Mouse (Mus musculus) heart, adult 2 months (tissue): Measurements from ENCODE around the gene A730061H03Rik. TPM values are rescaled to one million over a fixed set of nuclear protein-coding genes. Genes with fewer than 3 reads are reported as not detected.

Experiments used
- DNase-seq, 2 experiments: peaks; one replicate each; pipeline ENCODE4 v3.0.0; 2021
- H3K27ac ChIP-seq: fragments of 200-600 bp; 2 replicates; pipeline ENCODE4 v1.8.1; 2022
- H3K27me3 ChIP-seq: fragments of 200-500 bp; 2 replicates; pipeline ENCODE4 v1.6.1; 2012; ENCODE audit warnings: mild to moderate bottlenecking, low read length, inconsistent platforms, mixed read lengths; ENCODE audit not compliant: control insufficient read depth, insufficient read depth
- H3K36me3 ChIP-seq: fragments of 200-500 bp; 2 replicates; pipeline ENCODE4 v1.6.1; 2012; ENCODE audit warnings: low read length, inconsistent platforms; ENCODE audit not compliant: control insufficient read depth, insufficient read depth
- H3K4me1 ChIP-seq: fragments of 200-500 bp; 2 replicates; pipeline ENCODE4 v1.6.1; 2011; ENCODE audit warnings: low read length; ENCODE audit not compliant: control insufficient read depth, insufficient read depth
- H3K4me3 ChIP-seq: fragments of 200-600 bp; 2 replicates; pipeline ENCODE4 v1.8.1; 2022
- H3K79me2 ChIP-seq: fragments of 200-500 bp; replicated peaks from 2 replicates; pipeline ENCODE4 v1.6.1; 2012; ENCODE audit warnings: mild to moderate bottlenecking, inconsistent platforms, low read length, moderate library complexity, mixed read lengths; ENCODE audit not compliant: control insufficient read depth, insufficient read depth
- H3K9ac ChIP-seq: fragments of 200-500 bp; 2 replicates; pipeline ENCODE4 v1.6.1; 2012; ENCODE audit warnings: low read depth, mild to moderate bottlenecking, control low read depth, inconsistent platforms, low read length, mixed read lengths
- CTCF ChIP-seq: fragments of 200-600 bp; IDR thresholded peaks from 2 replicates; pipeline ENCODE4 v1.8.1; 2022; ENCODE audit warnings: antibody characterized with exemption, mild to moderate bottlenecking, moderate library complexity
- EP300 ChIP-seq: fragments of 200-500 bp; IDR thresholded peaks from 2 replicates; pipeline ENCODE4 v1.6.1; 2011; ENCODE audit warnings: low read depth, low read length, control low read depth; ENCODE audit not compliant: insufficient read depth
- POLR2A ChIP-seq: fragments of 200-500 bp; IDR thresholded peaks from 2 replicates; pipeline ENCODE4 v1.6.1; 2011; ENCODE audit warnings: mild to moderate bottlenecking, low read depth, low read length, control low read depth; ENCODE audit not compliant: insufficient read depth
- WGBS: fragments of 180-500 bp; shearing (Covaris S2); methylation state at CpG from one replicate; pipeline ENCODE4 v1.1.7; 2018; 5-methylcytosine and 5-hydroxymethylcytosine counted together
- intact Hi-C: fragments of 180-260 bp; cut with DNase I; formaldehyde crosslinking; loops from one replicate; pipeline ENCODE4 v1.15.1; 2025
- polyA plus RNA-seq: library from polyadenylated mRNA; depleted of rRNA; stranded (reverse); fragments of >200 nt; gene quantifications from 2 replicates; pipeline ENCODE4 v1.2.3, GENCODE M21; 2012
- total RNA-seq, 2 experiments: library from RNA; stranded (reverse); gene quantifications; 2 replicates each; pipeline ENCODE4 v1.2.3; 2021

The A730061H03Rik gene
- total and polyA plus RNA-seq, 3 experiments = 0.74 TPM; not detected in 2

- peaks cover 1% of the 10 kb centered on the region; the same call in 1 of the 2 replicates for H3K36me3 ChIP-seq
- peak within 1 kb of the TSS; percentile 78 for H3K27ac ChIP-seq
- peaks cover 3% of the 10 kb centered on the region for H3K4me1 ChIP-seq
- H3K27me3 ChIP-seq = no peaks in the 10 kb centered on the region
- peak; percentile 85 to 89 for DNase-seq
- TF ChIP-seq CTCF = peak; percentile 7; the same call in 1 of the 2 replicates
- no peak for TF ChIP-seq EP300
- TF ChIP-seq POLR2A = peak; percentile 77
- peak within 1 kb of the TSS; percentile 76 for H3K4me3 ChIP-seq
- 6% methylated on average over 43 of the region's 43 CpGs for WGBS
- intact Hi-C loops = no loop called here
- H3K9ac ChIP-seq = peak within 1 kb of the TSS; percentile 91
- H3K79me2 ChIP-seq = no peaks in the 10 kb centered on the region
Observed at GRCm38 (mm10) chr14:55584702-55585565, 24.7 kb upstream of the A730061H03Rik start, which contains the start of gene Emc9. TSS of gene Emc9 (minus strand) at chr14:55585302.

DNA sequence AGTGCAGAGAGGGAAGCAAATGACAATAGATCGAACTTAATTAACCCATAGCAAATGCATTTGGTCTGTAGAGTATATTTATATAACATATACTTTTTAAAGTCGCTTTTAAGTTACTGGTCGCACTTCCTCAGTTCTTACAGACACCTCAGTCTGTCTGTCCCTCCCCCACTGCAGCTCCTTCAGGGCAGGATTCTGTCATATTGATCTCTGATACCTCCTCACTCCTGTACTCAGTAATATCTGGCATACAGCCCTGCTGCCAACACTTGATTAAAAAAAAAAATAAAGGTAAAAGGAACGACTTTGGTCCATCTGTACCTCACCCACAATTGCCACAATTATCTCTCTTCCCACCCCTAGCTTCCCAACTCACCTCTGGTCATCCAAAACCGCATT lies 24.1 kb upstream of the A730061H03Rik start:
- no peak for DNase-seq
- 56% methylated on average over 5 of the region's 5 CpGs for WGBS
- peak overlapping the region; percentile 76 for H3K4me3 ChIP-seq

DNA sequence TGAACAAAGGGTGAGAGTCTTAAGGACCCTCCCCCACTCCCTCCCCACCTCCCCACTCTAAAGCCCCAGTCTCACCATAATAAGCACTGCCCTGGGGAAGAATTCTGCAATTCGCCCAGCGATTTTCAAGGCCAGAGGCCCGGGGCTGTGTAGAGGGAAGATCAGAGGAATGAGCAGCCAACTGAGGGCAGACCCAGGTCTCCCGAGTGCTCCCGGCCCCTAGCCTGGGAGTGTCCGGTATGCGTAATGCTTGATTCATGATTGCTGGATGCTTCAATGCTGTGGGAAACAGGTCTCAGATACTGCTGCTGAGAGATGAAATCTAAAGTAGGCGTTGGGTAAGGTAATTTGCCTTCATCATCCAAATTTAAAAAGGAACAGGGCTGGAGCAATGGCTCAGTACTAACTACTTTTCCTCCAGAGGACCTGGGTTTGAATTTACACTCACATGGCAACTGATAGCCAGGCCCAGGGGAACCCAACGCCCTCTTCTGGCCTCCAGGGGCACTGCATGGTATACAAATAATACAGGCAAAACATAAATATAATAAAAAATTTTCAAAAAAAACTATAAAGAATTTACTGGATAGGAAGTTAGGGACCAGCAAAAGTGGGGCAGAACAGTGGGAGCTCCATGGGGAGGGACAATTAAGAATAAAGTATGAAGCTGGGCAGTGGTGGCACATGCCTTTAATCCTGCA lies 21.9 kb upstream of the A730061H03Rik start:
- Histone ChIP-seq H3K79me2 (0 out of 2 replicates have a peak, but pooled peaks cover 4% of the 10 kb centered on the region), H3K4me1 (peaks cover 6% of the 10 kb centered on the region), H3K27me3 (no peaks in the 10 kb centered on the region), H3K27ac (no peak overlapping the region), H3K9ac (no peak overlapping the region), H3K36me3 (no peaks in the 10 kb centered on the region; the same call in 1 of the 2 replicates), H3K4me3 (no peak overlapping the region)
- TF ChIP-seq EP300 (no peak), CTCF (peak; percentile 72), POLR2A (no peak)
- 74% methylated on average over 9 of the region's 9 CpGs for whole genome bisulfite sequencing
- intact Hi-C loops = no loop called here
- no peak for DNase-seq

More for the DNA sequence above, 24.1 kb upstream of the A730061H03Rik start:
- TF ChIP-seq EP300 (no peak), CTCF (no peak), POLR2A (no peak)
- Histone ChIP-seq H3K79me2 (no peaks in the 10 kb centered on the region), H3K27me3 (no peaks in the 10 kb centered on the region), H3K4me1 (peaks cover 3% of the 10 kb centered on the region), H3K27ac (peak overlapping the region; percentile 78), H3K36me3 (no peaks in the 10 kb centered on the region; the same call in 1 of the 2 replicates), H3K9ac (peak overlapping the region; percentile 91)
- intact Hi-C loops = no loop called here

DNA sequence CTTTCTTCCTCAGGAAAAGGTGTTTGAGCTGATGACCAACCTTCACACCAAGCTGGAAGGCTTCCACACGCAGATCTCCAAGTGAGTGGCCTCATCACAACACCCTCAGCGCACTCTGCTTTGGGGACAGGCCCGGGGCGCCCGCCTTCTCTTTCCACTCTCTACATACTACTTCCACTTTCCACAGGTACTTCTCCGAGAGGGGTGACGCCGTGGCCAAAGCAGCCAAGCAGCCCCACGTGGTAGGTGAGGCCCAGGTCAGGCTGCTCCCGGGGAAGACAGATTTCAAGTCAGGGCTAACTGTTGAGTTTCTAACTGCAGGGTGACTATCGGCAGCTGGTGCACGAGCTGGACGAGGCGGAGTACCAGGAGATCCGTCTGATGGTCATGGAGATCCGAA lies 20.5 kb upstream of the A730061H03Rik start:
- no peak overlapping the region for H3K9ac ChIP-seq
- no peak overlapping the region for H3K27ac ChIP-seq
- no peak for TF ChIP-seq EP300
- TF ChIP-seq CTCF = no peak
- no peak for TF ChIP-seq POLR2A
- no peaks in the 10 kb centered on the region for H3K27me3 ChIP-seq
- no peak overlapping the region for H3K4me3 ChIP-seq
- H3K4me1 ChIP-seq = peaks cover 6% of the 10 kb centered on the region
- H3K36me3 ChIP-seq = no peaks in the 10 kb centered on the region; the same call in 1 of the 2 replicates
- 0 out of 2 replicates have a peak, but pooled peaks cover 4% of the 10 kb centered on the region for H3K79me2 ChIP-seq
- 93% methylated on average over 16 of the region's 16 CpGs for WGBS
- intact Hi-C loops = no loop called here
- DNase-seq = no peak

DNA sequence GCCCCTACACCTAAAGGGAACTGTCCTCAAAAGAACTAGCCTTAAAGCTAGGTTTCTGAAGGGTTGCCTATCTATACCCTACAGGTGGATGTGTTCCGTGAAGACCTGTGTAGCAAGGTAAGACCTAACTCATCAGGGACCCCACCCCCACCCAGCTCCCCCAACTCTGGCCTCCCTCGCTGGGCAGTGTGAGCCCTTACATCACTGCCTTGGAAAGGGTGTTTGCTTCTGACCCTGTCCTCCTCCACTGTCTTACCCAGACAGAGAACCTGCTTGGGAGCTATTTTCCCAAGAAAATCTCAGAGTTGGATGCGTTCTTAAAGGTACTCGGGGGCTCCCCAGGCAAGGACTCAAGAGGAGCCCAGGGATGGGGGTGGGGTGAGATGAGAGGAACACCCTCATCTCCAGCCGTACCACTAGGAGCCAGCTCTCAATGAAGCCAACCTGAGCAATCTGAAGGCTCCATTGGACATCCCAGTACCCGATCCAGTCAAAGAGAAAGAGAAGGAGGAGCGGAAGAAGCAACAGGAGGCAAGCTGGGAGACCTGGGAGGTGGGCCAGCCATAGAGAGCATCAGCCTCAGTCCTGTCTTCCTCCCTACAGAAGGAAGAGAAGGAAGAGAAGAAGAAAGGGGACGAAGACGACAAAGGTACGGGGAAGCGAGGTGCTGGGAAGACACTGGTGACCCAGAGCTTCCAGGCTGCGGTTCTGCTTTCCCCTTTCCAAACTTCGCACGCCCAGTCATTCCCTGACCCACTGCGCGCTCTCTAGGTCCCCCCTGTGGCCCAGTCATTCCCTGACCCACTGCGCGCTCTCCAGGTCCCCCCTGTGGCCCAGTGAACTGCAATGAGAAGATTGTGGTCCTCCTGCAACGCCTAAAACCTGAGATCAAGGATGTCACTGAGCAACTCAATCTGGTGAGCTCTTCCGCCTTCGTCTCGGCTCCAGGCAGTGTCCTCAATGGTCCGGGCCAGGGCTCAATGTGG lies 19.6 kb upstream of the A730061H03Rik start:
- Histone ChIP-seq H3K4me1 (peaks cover 3% of the 10 kb centered on the region; the same call in 1 of the 2 replicates), H3K27me3 (no peaks in the 10 kb centered on the region), H3K27ac (no peak overlapping the region), H3K4me3 (no peak overlapping the region), H3K9ac (no peak overlapping the region), H3K36me3 (no peaks in the 10 kb centered on the region), H3K79me2 (0 out of 2 replicates have a peak, but pooled peaks cover 4% of the 10 kb centered on the region)
- intact Hi-C loops = no loop called here
- 85% methylated on average over 23 of the region's 23 CpGs for WGBS
- TF ChIP-seq POLR2A (peak; percentile 33; the same call in 1 of the 2 replicates), CTCF (no peak), EP300 (no peak)
- no peak for DNase-seq
